ENCODE assay signal across 10 mouse cellular contexts in genomic region chr16:12115040-12115856, GRCm38 (mm10).
A peak's percentile ranks its signal among the peaks of the same experiment; 100 is the strongest.
DNase-seq lines count a peak whose midpoint lies in the region; ATAC-seq lines count a peak whose summit lies in the region.
"Had no signal": no experiment of that assay in that cellular context is flagged by ENCODE, and none has a peak within 500 bp of the region (broad histone marks: within the 10 kb centered on the region; RNA-seq: fewer than 3 reads in every experiment).

No protein-coding gene starts in this region.

- H3K9me3 ChIP-seq in midbrain, embryonic 11.5 days (ENCODE audit: control insufficient read depth, low read length) = no peaks in the 10 kb centered on the region
- H3K9me3 ChIP-seq in midbrain, embryonic 10.5 days (replicated peaks) = no peaks in the 10 kb centered on the region
- H3K9me3 ChIP-seq: liver, embryonic 13.5 days; megakaryocyte, embryonic 14.5 days had no signal

- intact Hi-C loops in left cerebral cortex, postnatal 14 days (cut with DNase I) = loop anchor here (2.0 to 5.0 kb wide), 2 partner anchors 82 to 130 kb away; partner anchors contain the start of gene Shisa9
- intact Hi-C loops in heart, postnatal 25 days (cut with DNase I) = no loop called here

- no peaks in the 10 kb centered on the region for H3K4me1 ChIP-seq in midbrain, embryonic 11.5 days (ENCODE audit: control insufficient read depth, insufficient read depth, low read length)
- peaks cover 5% of the 10 kb centered on the region; the same call in 1 of the 2 replicates for H3K4me1 ChIP-seq in midbrain, embryonic 10.5 days
- H3K4me1 ChIP-seq: liver, embryonic 13.5 days had no signal

- H3K27ac ChIP-seq in midbrain, embryonic 11.5 days (ENCODE audit: low read depth, low read length) = no peak overlapping the region
- no peak overlapping the region for H3K27ac ChIP-seq in midbrain, embryonic 10.5 days (replicated peaks)
- H3K27ac ChIP-seq: liver, embryonic 13.5 days had no signal

- no peak for DNase-seq in midbrain, embryonic 11.5 days (ENCODE audit: low spot score, missing footprints)
- DNase-seq in midbrain, embryonic 10.5 days (ENCODE audit: low spot score) = no peak
- peak; percentile 50 to 75 for DNase-seq in frontal cortex, adult 2 months (ENCODE audit: extremely low spot score in 1 of 2, low spot score in 1 of 2)
- peak; percentile 72 to 76 for DNase-seq in left cerebral cortex, postnatal 14 days (ENCODE audit: low spot score in 2 of 2)
- DNase-seq in right cerebral cortex, postnatal 25 days = peak; percentile 62
- no peak for DNase-seq in kidney, adult 18-20 months
- no peak for DNase-seq in heart, postnatal 25 days (ENCODE audit: low spot score)
- no peak for DNase-seq in cerebellum, adult 9-10 months
- DNase-seq: liver, embryonic 13.5 days had no signal

- peak; percentile 64; the same call in 1 of the 2 replicates for ATAC-seq in midbrain, embryonic 11.5 days (ENCODE audit: low FRiP score)

- no peaks in the 10 kb centered on the region for H3K36me3 ChIP-seq in midbrain, embryonic 11.5 days (ENCODE audit: control insufficient read depth, insufficient read depth, low read length)
- H3K36me3 ChIP-seq in midbrain, embryonic 10.5 days = no peaks in the 10 kb centered on the region
- H3K36me3 ChIP-seq: liver, embryonic 13.5 days had no signal

- no peaks in the 10 kb centered on the region for H3K27me3 ChIP-seq in midbrain, embryonic 11.5 days (ENCODE audit: control insufficient read depth, insufficient read depth, low read length)
- no peaks in the 10 kb centered on the region for H3K27me3 ChIP-seq in midbrain, embryonic 10.5 days (ENCODE audit: low read depth, poor library complexity, severe bottlenecking)
- H3K27me3 ChIP-seq: liver, embryonic 13.5 days had no signal

- H3K4me2 ChIP-seq in midbrain, embryonic 11.5 days = no peak overlapping the region
- H3K4me2 ChIP-seq: liver, embryonic 13.5 days had no signal

- 41% methylated on average over 7 of the region's 7 CpGs for WGBS in midbrain, embryonic 11.5 days
- 55% methylated on average over 7 of the region's 7 CpGs for WGBS in midbrain, embryonic 10.5 days

- no peak overlapping the region for H3K9ac ChIP-seq in midbrain, embryonic 11.5 days (ENCODE audit: low read length)
- H3K9ac ChIP-seq: liver, embryonic 13.5 days had no signal

- H3K4me3 ChIP-seq in midbrain, embryonic 11.5 days (ENCODE audit: low read depth, low read length) = no peak overlapping the region
- H3K4me3 ChIP-seq in midbrain, embryonic 10.5 days = no peak overlapping the region
- H3K4me3 ChIP-seq: liver, embryonic 13.5 days; megakaryocyte, embryonic 14.5 days had no signal

Comparison
In these comparisons a context has a peak if more than half of its experiments do, and no peak if none do; other contexts are left out.
1. DNase-seq: peak in frontal cortex, adult 2 months (2 of 2), left cerebral cortex, postnatal 14 days (2 of 2) and right cerebral cortex, postnatal 25 days (single experiment); none in midbrain, embryonic 11.5 days (single experiment), midbrain, embryonic 10.5 days (single experiment), kidney, adult 18-20 months (single experiment), heart, postnatal 25 days (single experiment) and cerebellum, adult 9-10 months (single experiment).